30 mouse cellular contexts compared by ENCODE assay signal in the genomic region with DNA sequence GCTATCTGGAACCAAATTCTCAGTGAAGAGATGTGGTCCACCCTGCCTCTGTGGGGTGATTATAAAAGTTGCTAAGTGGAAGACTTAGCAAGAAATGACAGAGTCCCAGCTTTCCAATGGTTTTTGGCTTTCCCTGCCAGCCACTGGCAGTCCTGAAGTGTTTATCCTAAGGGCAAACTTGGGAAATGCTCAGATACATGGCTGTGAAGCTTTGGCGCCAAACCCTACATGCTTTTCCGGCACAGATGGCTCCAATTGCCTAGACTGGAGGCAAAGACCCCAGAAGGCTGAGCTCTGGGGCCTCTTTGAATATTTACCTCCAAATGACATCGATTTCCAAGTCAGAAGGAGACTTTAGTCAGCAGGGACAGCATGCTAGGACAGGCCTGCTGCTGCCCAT.
"Had no signal": no experiment of that assay in that cellular context is flagged by ENCODE, and none has a peak within 500 bp of the region (broad histone marks: within the 10 kb centered on the region; RNA-seq: fewer than 3 reads in every experiment).

No protein-coding gene starts in this region.

- H3K4me1 ChIP-seq: limb, embryonic 12.5 days; limb, embryonic 13.5 days; limb, embryonic 15.5 days; liver, embryonic 12.5 days; liver, embryonic 13.5 days; liver, embryonic 15.5 days; lung, embryonic 15.5 days; midbrain, embryonic 10.5 days; midbrain, embryonic 12.5 days; midbrain, embryonic 13.5 days; midbrain, embryonic 15.5 days had no signal

- H3K9ac ChIP-seq: limb, embryonic 12.5 days; limb, embryonic 13.5 days; limb, embryonic 15.5 days; liver, embryonic 12.5 days; liver, embryonic 13.5 days; liver, embryonic 14.5 days; liver, embryonic 15.5 days; liver, postnatal 0 days; lung, embryonic 14.5 days; lung, embryonic 15.5 days; midbrain, embryonic 12.5 days; midbrain, embryonic 13.5 days; midbrain, embryonic 15.5 days had no signal

- H3K27me3 ChIP-seq: limb, embryonic 12.5 days; limb, embryonic 13.5 days; limb, embryonic 15.5 days; liver, embryonic 12.5 days; liver, embryonic 13.5 days; liver, embryonic 15.5 days; lung, embryonic 15.5 days; midbrain, embryonic 12.5 days; midbrain, embryonic 13.5 days; midbrain, embryonic 15.5 days had no signal

- H3K4me2 ChIP-seq: limb, embryonic 12.5 days; limb, embryonic 13.5 days; limb, embryonic 15.5 days; liver, embryonic 11.5 days; liver, embryonic 12.5 days; liver, embryonic 13.5 days; liver, embryonic 15.5 days; lung, embryonic 14.5 days; lung, embryonic 15.5 days; midbrain, embryonic 11.5 days; midbrain, embryonic 12.5 days; midbrain, embryonic 13.5 days; midbrain, embryonic 15.5 days had no signal

- H3K4me3 ChIP-seq: limb, embryonic 12.5 days; limb, embryonic 13.5 days; limb, embryonic 15.5 days; liver, embryonic 12.5 days; liver, embryonic 13.5 days; liver, embryonic 15.5 days; lung, embryonic 15.5 days; megakaryocyte, embryonic 14.5 days; midbrain, embryonic 10.5 days; midbrain, embryonic 12.5 days; midbrain, embryonic 13.5 days; midbrain, embryonic 15.5 days; myocyte had no signal

- DNase-seq: left cerebral cortex, postnatal 4 days; liver; liver, embryonic 13.5 days; liver, postnatal 0 days; lung, adult 18-20 months; lung, adult 2 months; lung, embryonic 14.5 days; lung, postnatal 10 days; lung, postnatal 14 days; lung, postnatal 36 days; lung, postnatal 4 days; midbrain, embryonic 14.5 days had no signal

- H3K36me3 ChIP-seq: limb, embryonic 12.5 days; limb, embryonic 13.5 days; limb, embryonic 15.5 days; liver, embryonic 12.5 days; liver, embryonic 13.5 days; liver, embryonic 15.5 days; lung, embryonic 15.5 days; midbrain, embryonic 10.5 days; midbrain, embryonic 12.5 days; midbrain, embryonic 13.5 days; midbrain, embryonic 15.5 days had no signal

- ATAC-seq: liver, embryonic 12.5 days; liver, postnatal 0 days; lung, postnatal 0 days; midbrain, embryonic 13.5 days; midbrain, embryonic 15.5 days; midbrain, embryonic 16.5 days had no signal

- H3K9me3 ChIP-seq: limb, embryonic 12.5 days; limb, embryonic 13.5 days; limb, embryonic 15.5 days; liver, embryonic 12.5 days; liver, embryonic 13.5 days; liver, embryonic 15.5 days; lung, embryonic 15.5 days; midbrain, embryonic 10.5 days; midbrain, embryonic 12.5 days; midbrain, embryonic 15.5 days had no signal

- H3K27ac ChIP-seq: limb, embryonic 12.5 days; limb, embryonic 13.5 days; limb, embryonic 15.5 days; liver, embryonic 12.5 days; liver, embryonic 13.5 days; liver, embryonic 14.5 days; liver, embryonic 15.5 days; lung, embryonic 15.5 days; macrophage; midbrain, embryonic 10.5 days; midbrain, embryonic 12.5 days; midbrain, embryonic 13.5 days; midbrain, embryonic 15.5 days had no signal
